Mouse (Mus musculus) C2C12 (cell line): ENCODE results near the gene Cdkn1c.

Source experiments
- CTCF ChIP-seq: IDR thresholded peaks from one replicate; pipeline ENCODE4 v1.5.1; 2011; ENCODE audit not compliant: control insufficient read depth, insufficient read depth, insufficient read length
- MAX ChIP-seq: IDR thresholded peaks from one replicate; pipeline ENCODE4 v1.6.1; 2011; ENCODE audit warnings: mild to moderate bottlenecking, control low read depth
- MYOD1 ChIP-seq: IDR thresholded peaks from one replicate; pipeline ENCODE4 v1.6.1; 2011; ENCODE audit warnings: low read depth; ENCODE audit not compliant: control insufficient read depth, insufficient read length
- MYOG ChIP-seq: IDR thresholded peaks from one replicate; pipeline ENCODE4 v1.6.1; 2011; ENCODE audit not compliant: control insufficient read depth, insufficient read length; ENCODE audit errors: extremely low read depth
- USF1 ChIP-seq: IDR thresholded peaks from one replicate; pipeline ENCODE4 v1.6.1; 2011; ENCODE audit warnings: low read depth, mild to moderate bottlenecking, control low read depth, moderate library complexity

GRCm38 (mm10) chr7:143466099-143466677, 5.3 kb upstream of the Cdkn1c start:
- peak; percentile 74 for TF ChIP-seq CTCF
- TF ChIP-seq USF1 = no peak
- TF ChIP-seq MYOD1 = no peak
- no peak for TF ChIP-seq MAX
- no peak for TF ChIP-seq MYOG
